Comparison of ENCODE assay signal across 18 mouse cellular contexts in the genomic region with DNA sequence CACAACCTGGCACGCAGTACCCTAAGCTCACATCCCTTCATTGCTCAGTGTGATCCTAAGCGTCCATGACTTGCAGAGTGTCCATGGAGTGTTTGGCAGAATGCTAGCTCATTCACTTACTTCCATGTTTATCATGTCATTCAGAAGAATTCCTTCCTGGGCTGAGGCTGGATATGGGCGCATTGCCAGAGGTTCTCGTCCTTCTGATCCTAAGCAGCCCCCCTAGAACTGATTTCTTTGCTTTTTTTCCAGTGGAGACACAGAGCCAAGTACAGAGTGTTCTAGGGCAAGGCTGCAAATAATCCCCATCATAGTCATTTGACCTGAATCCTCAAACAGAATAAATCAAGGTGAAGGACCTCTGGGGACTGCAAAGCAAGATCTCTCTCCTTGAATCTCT.
A peak's percentile ranks its signal among the peaks of the same experiment; 100 is the strongest.
DNase-seq lines count a peak whose midpoint lies in the region; ATAC-seq and TF ChIP-seq lines count a peak whose summit lies in the region.
"Had no signal": no experiment of that assay in that cellular context is flagged by ENCODE, and none has a peak within 500 bp of the region (broad histone marks: within the 10 kb centered on the region; RNA-seq: fewer than 3 reads in every experiment).

No protein-coding gene starts in this region.

- H3K27ac ChIP-seq in hindbrain, postnatal 0 days = no peak overlapping the region
- no peak overlapping the region for H3K27ac ChIP-seq in hindbrain, embryonic 11.5 days (ENCODE audit: low read depth, low read length)
- H3K27ac ChIP-seq: heart, embryonic 13.5 days; hindbrain, embryonic 12.5 days; limb, embryonic 10.5 days; liver, embryonic 13.5 days; neural tube, embryonic 12.5 days; stomach, postnatal 0 days had no signal

- 0 out of 2 replicates have a peak, but pooled peaks have one; percentile 29 for ATAC-seq in hindbrain, postnatal 0 days
- ATAC-seq in hindbrain, embryonic 11.5 days (ENCODE audit: low FRiP score) = no peak
- ATAC-seq: intestine, postnatal 0 days had no signal

- no peaks in the 10 kb centered on the region for H3K9me3 ChIP-seq in hindbrain, postnatal 0 days (ENCODE audit: low read length)
- H3K9me3 ChIP-seq in hindbrain, embryonic 11.5 days (ENCODE audit: control insufficient read depth, low read length) = no peaks in the 10 kb centered on the region
- H3K9me3 ChIP-seq: heart, embryonic 13.5 days; hindbrain, embryonic 12.5 days; limb, embryonic 10.5 days; liver, embryonic 13.5 days; neural tube, embryonic 12.5 days had no signal

- WGBS in hindbrain, postnatal 0 days = 68% methylated on average over 4 of the region's 4 CpGs
- WGBS in hindbrain, embryonic 11.5 days = 86% methylated on average over 4 of the region's 4 CpGs

- DNase-seq in hindbrain, postnatal 0 days (ENCODE audit: low spot score) = peak; percentile 5
- DNase-seq in hindbrain, embryonic 11.5 days (ENCODE audit: low spot score) = no peak
- peak; percentile 60 for DNase-seq in ovary, adult 18-20 months (ENCODE audit: low spot score)
- no peak for DNase-seq in ovary, postnatal 14 days (ENCODE audit: low spot score)
- peak; percentile 55 to 88 for DNase-seq in adrenal gland, postnatal 36 days
- DNase-seq in testis, postnatal 14 days (ENCODE audit: low spot score) = peak; percentile 62
- no peak for DNase-seq in right cerebral cortex, postnatal 25 days
- DNase-seq: gastrocnemius, postnatal 25 days; liver, embryonic 13.5 days; lung, postnatal 10 days; right cerebral cortex, adult 18-20 months had no signal

- no peak for TF ChIP-seq CTCF in hindbrain, postnatal 0 days (IDR thresholded peaks at IDR 0.05; ENCODE audit: low read depth)

- no peaks in the 10 kb centered on the region for H3K27me3 ChIP-seq in hindbrain, postnatal 0 days (ENCODE audit: insufficient read depth, low read length)
- no peaks in the 10 kb centered on the region for H3K27me3 ChIP-seq in hindbrain, embryonic 11.5 days (ENCODE audit: control insufficient read depth, insufficient read depth, low read length)
- H3K27me3 ChIP-seq: heart, embryonic 13.5 days; hindbrain, embryonic 12.5 days; liver, embryonic 13.5 days; megakaryocyte, embryonic 14.5 days; neural tube, embryonic 12.5 days had no signal

- H3K4me1 ChIP-seq in hindbrain, postnatal 0 days (ENCODE audit: insufficient read depth, low read length) = no peaks in the 10 kb centered on the region
- H3K4me1 ChIP-seq in hindbrain, embryonic 11.5 days (replicated peaks; ENCODE audit: control insufficient read depth, insufficient read depth, low read length) = no peaks in the 10 kb centered on the region
- H3K4me1 ChIP-seq: heart, embryonic 13.5 days; hindbrain, embryonic 12.5 days; limb, embryonic 10.5 days; liver, embryonic 13.5 days; megakaryocyte, embryonic 14.5 days; neural tube, embryonic 12.5 days had no signal

- no peak overlapping the region for H3K4me2 ChIP-seq in hindbrain, postnatal 0 days (ENCODE audit: low read depth, low read length)
- H3K4me2 ChIP-seq in hindbrain, embryonic 11.5 days (replicated peaks; ENCODE audit: low read depth, low read length) = no peak overlapping the region
- H3K4me2 ChIP-seq: heart, embryonic 13.5 days; hindbrain, embryonic 12.5 days; liver, embryonic 13.5 days; neural tube, embryonic 12.5 days had no signal

- no peaks in the 10 kb centered on the region for H3K36me3 ChIP-seq in hindbrain, postnatal 0 days (ENCODE audit: insufficient read depth, low read length)
- no peaks in the 10 kb centered on the region for H3K36me3 ChIP-seq in hindbrain, embryonic 11.5 days (ENCODE audit: control insufficient read depth, insufficient read depth, low read length)
- H3K36me3 ChIP-seq: heart, embryonic 13.5 days; hindbrain, embryonic 12.5 days; limb, embryonic 10.5 days; liver, embryonic 13.5 days; neural tube, embryonic 12.5 days had no signal

- no peak overlapping the region for H3K4me3 ChIP-seq in hindbrain, postnatal 0 days (ENCODE audit: low read length)
- H3K4me3 ChIP-seq in hindbrain, embryonic 11.5 days (ENCODE audit: low read depth, low read length) = no peak overlapping the region
- H3K4me3 ChIP-seq: heart, embryonic 13.5 days; hindbrain, embryonic 12.5 days; limb, embryonic 10.5 days; liver, embryonic 13.5 days; megakaryocyte, embryonic 14.5 days; neural tube, embryonic 12.5 days had no signal

- no peak overlapping the region for H3K9ac ChIP-seq in hindbrain, postnatal 0 days (replicated peaks; ENCODE audit: low read length)
- no peak overlapping the region for H3K9ac ChIP-seq in hindbrain, embryonic 11.5 days (ENCODE audit: low read depth, low read length)
- H3K9ac ChIP-seq: heart, embryonic 13.5 days; hindbrain, embryonic 12.5 days; liver, embryonic 13.5 days; neural tube, embryonic 12.5 days had no signal

Comparison
In these comparisons a context has a peak if more than half of its experiments do, and no peak if none do; other contexts are left out.
1. DNase-seq: peak in hindbrain, postnatal 0 days (single experiment), ovary, adult 18-20 months (single experiment), adrenal gland, postnatal 36 days (2 of 2) and testis, postnatal 14 days (single experiment); none in hindbrain, embryonic 11.5 days (single experiment), ovary, postnatal 14 days (single experiment) and right cerebral cortex, postnatal 25 days (single experiment).